Mouse (Mus musculus): Measurements from ENCODE around the gene Sp9. TPM values are rescaled to one million over a fixed set of nuclear protein-coding genes. Genes with fewer than 3 reads are reported as not detected.

The Sp9 gene
- polyA plus RNA-seq, 1 experiment from 2014 or later: not detected

- POLR2A ChIA-PET: no interaction called here
- no peak for TF ChIP-seq CTCF (IDR thresholded peaks at IDR 0.05)
- no peak for DNase-seq (ENCODE audit: low read depth, low spot score)
Observed at GRCm38 (mm10) chr2:73275261-73276040, 3.7 kb downstream of the Sp9 start.

DNA sequence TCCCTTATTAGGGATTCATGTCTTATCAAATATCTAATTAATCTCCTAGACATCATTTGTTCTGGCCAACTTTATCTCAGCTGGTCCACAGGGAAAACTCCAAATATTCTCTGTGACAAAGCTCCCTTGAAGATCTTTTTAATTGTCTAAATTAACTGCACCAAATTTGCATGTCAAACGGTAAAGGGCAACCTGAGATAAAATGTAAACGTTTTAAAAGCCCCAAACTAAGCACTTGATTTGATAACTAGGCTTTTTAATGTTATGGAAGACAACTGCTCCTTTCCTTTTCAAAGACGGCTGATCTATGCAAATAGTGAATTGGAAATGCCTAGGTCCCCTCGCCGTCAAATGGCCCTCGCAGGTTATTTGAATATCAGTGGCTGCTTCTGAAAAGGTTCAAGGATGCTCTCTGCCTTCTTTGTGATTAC lies 4.4 kb downstream of the Sp9 start:
- peaks cover 69% of the 10 kb centered on the region for H3K27me3 ChIP-seq
- POLR2A ChIA-PET: no interaction called here
- DNase-seq (ENCODE audit: low read depth, low spot score) (no peak), ATAC-seq (no peak)
- CTCF ChIA-PET: no interaction called here
- no peak for TF ChIP-seq CTCF (IDR thresholded peaks at IDR 0.05)
- in situ Hi-C loops (cut with MboI; ENCODE audit: low pct_unique_long_range_greater_than_20kb): no loop called here

More at GRCm38 (mm10) chr2:73275261-73276040, 3.7 kb downstream of the Sp9 start:
- CTCF ChIA-PET: no interaction called here
- no peak for ATAC-seq
- in situ Hi-C loops (cut with MboI; ENCODE audit: low pct_unique_long_range_greater_than_20kb): no loop called here
- H3K27me3 ChIP-seq: peaks cover 76% of the 10 kb centered on the region

DNA sequence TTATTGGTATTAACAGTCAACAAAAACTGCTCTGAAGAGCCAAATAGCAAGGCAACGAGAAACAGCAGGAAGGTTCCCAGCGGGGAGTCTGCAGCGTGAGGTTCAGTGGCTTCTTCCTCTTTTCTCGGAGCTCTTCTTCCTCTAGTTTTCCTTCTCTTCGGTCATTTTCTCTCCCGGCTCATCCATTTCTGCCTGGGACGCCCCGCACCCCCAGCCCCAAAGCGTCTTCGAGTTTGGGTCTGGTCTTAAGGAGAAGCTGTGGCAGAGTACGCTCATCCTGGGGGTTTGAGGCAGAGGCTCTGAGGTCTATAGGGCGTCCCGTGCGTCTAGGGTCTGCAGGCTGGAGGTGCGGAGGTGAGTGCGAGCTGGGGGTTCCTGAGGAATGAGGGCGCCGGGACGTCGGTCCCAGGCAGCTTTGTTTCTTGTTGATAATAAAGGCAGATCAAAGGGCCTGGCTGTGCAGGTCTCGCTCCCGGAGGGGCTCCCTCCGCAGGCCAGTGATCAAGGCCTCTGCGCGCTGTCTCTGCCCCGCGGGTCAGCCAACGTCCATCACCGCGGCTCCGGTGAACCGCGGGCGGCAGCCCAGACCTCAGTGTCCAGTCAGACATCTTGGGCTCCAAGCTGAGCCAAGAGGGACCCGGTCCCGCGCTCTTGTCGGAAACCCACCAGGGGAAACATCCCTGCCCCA lies 5.4 kb downstream of the Sp9 start:
- no peak for ATAC-seq
- in situ Hi-C loops (cut with MboI; ENCODE audit: low pct_unique_long_range_greater_than_20kb): no loop called here
- peaks cover 60% of the 10 kb centered on the region for H3K27me3 ChIP-seq
- TF ChIP-seq CTCF (IDR thresholded peaks at IDR 0.05): no peak
- no peak for DNase-seq (ENCODE audit: low read depth, low spot score)
- CTCF ChIA-PET: no interaction called here
- POLR2A ChIA-PET: no interaction called here

- no peak for TF ChIP-seq CTCF (IDR thresholded peaks at IDR 0.05)
- no peak for ATAC-seq
- DNase-seq (ENCODE audit: low read depth, low spot score): no peak
- in situ Hi-C loops (cut with MboI; ENCODE audit: low pct_unique_long_range_greater_than_20kb): no loop called here
- ChIA-PET CTCF (interaction anchor here (1.1 to 1.5 kb wide), 7 partner anchors 14 to 1043 kb away, joined by 3 to 9 read pairs (median 4); no protein-coding TSS in a partner anchor), POLR2A (no interaction called here)
- H3K27me3 ChIP-seq: peaks cover 54% of the 10 kb centered on the region
Observed at GRCm38 (mm10) chr2:73277709-73278075, 6.0 kb downstream of the Sp9 start.

DNA sequence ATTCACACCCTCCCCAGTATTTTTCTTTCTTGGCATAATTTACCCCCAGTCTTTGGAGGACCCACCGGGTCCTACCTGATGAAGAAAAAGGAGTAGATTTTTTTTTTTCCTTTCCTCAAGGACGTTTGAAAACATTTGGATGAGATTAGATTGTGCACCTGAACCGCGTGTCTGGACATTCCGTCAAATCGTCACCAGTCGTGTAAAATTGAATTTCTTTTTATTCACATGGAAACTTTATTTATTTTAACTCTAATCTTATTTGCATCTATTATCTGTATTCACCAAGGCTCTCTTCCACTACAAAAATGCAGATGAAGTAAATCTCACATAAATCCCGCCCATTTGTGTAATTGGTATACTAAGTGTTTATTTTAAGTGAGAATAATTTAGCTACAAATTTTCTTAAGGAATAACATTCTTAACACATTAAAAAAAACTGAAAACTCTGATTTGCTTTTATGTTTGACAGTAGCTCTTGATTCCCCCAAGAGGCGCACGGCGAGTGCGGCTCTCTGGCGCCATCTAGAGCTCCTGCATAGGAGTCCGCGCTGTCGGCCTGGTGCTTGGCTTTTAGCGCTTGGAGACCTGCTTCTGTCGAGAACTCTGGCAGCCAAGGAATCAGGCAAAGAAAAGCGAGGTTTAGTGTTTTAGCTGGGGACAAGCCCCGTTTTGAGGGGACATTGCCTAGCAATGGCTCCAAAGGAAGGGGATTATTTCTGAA lies 6.6 kb downstream of the Sp9 start:
- in situ Hi-C loops (cut with MboI; ENCODE audit: low pct_unique_long_range_greater_than_20kb): no loop called here
- ATAC-seq (peak; percentile 81), DNase-seq (ENCODE audit: low read depth, low spot score) (peak; percentile 22)
- POLR2A ChIA-PET: no interaction called here
- peaks cover 50% of the 10 kb centered on the region for H3K27me3 ChIP-seq
- CTCF ChIA-PET: interaction anchor here (0.6 to 1.5 kb wide), 18 partner anchors 9 to 1043 kb away, joined by 3 to 9 read pairs (median 3); no protein-coding TSS in a partner anchor
- TF ChIP-seq CTCF (IDR thresholded peaks at IDR 0.05): no peak

DNA sequence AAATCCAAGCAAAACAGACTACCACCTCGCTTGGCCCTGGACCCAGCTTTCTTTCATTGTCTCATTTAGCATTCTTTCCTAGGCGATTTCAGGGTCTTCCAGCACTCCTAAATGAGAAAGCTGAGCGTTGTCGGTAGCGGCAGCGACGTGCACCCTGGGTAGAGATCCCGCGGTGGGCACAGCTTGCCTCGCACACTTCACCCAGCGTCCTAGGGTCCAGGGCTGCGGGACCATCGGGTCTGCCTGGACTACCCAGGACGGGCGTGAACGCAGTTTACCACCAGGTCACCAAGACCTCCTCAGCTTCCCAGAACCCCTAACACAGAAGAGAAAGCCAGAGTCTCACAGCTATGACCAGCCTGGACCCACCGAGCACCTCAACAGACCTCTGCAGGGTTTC lies 7.1 kb downstream of the Sp9 start:
- ATAC-seq (peak; percentile 21), DNase-seq (ENCODE audit: low read depth, low spot score) (no peak)
- POLR2A ChIA-PET: no interaction called here
- peaks cover 46% of the 10 kb centered on the region for H3K27me3 ChIP-seq
- in situ Hi-C loops (cut with MboI; ENCODE audit: low pct_unique_long_range_greater_than_20kb): no loop called here
- TF ChIP-seq CTCF (IDR thresholded peaks at IDR 0.05): no peak
- CTCF ChIA-PET: interaction anchor here (0.9 to 1.5 kb wide), 17 partner anchors 9 to 1044 kb away, joined by 3 to 9 read pairs (median 3); no protein-coding TSS in a partner anchor

- ChIA-PET POLR2A (interaction anchor here (0.6 kb wide), 1 partner anchor 15 kb away, joined by 4 read pairs; no protein-coding TSS in a partner anchor), CTCF (interaction anchor here (1.1 to 1.5 kb wide), 10 partner anchors 16 to 1044 kb away, joined by 3 to 9 read pairs (median 4); no protein-coding TSS in a partner anchor)
- in situ Hi-C loops (cut with MboI; ENCODE audit: low pct_unique_long_range_greater_than_20kb): loop anchor here (5.0 to 10.0 kb wide), 3 partner anchors 117 to 1075 kb away; no protein-coding TSS in a partner anchor
- H3K27me3 ChIP-seq: peaks cover 42% of the 10 kb centered on the region
- ATAC-seq (no peak), DNase-seq (ENCODE audit: low read depth, low spot score) (no peak)
- no peak for TF ChIP-seq CTCF (IDR thresholded peaks at IDR 0.05)
Observed at GRCm38 (mm10) chr2:73279271-73280038, 7.7 kb downstream of the Sp9 start.

DNA sequence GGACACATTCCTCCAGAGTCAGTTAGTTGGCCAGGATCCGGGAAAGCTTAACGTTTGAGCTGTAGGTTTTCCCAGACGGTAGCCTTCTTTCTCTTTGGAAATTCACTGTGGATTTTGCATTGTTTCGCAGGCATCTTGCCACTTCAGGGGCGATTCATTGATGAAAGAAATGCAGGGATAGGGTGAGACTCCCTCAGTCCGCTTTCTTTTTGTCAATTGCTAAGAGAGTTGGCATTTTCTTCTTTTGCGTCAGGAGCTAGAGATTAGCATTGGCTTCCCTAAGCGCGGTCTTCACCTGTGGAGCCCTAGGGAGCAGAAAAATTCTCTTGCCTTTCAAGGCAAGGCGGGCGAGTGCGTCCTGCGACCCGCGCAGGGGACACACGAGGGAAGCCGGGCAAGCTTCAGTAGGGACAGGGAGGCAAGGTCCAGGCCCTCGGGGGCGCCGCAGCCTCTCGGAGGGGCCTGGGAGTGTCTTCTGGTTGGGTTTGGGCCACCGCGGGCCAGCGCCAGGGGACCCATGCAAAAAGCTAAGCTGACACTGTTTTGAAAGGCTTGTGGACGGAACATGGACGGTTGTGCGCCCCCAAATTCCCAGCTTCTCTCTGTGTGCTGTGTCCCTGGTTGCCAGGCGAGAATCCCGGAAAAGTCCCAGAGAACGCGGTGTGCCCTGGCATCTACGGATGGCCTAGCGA lies 8.8 kb downstream of the Sp9 start:
- TF ChIP-seq CTCF (IDR thresholded peaks at IDR 0.05): no peak
- ChIA-PET POLR2A (no interaction called here), CTCF (no interaction called here)
- no peak for ATAC-seq
- H3K27me3 ChIP-seq: peaks cover 35% of the 10 kb centered on the region
- no peak for DNase-seq (ENCODE audit: low read depth, low spot score)
- in situ Hi-C loops (cut with MboI; ENCODE audit: low pct_unique_long_range_greater_than_20kb): loop anchor here (5.0 to 10.0 kb wide), 3 partner anchors 118 to 1076 kb away; no protein-coding TSS in a partner anchor

GRCm38 (mm10) chr2:73281048-73281661 lies 9.4 kb downstream of the Sp9 start:
- no peak for DNase-seq (ENCODE audit: low read depth, low spot score)
- TF ChIP-seq CTCF (IDR thresholded peaks at IDR 0.05): no peak
- ATAC-seq: no peak
- POLR2A ChIA-PET: no interaction called here
- in situ Hi-C loops (cut with MboI; ENCODE audit: low pct_unique_long_range_greater_than_20kb): loop anchor here (5.0 to 10.0 kb wide), 3 partner anchors 119 to 1076 kb away; no protein-coding TSS in a partner anchor
- CTCF ChIA-PET: no interaction called here
- H3K27me3 ChIP-seq: peaks cover 29% of the 10 kb centered on the region

Measured in Patski (cell line).